Mouse (Mus musculus) cerebellum, adult 2 months (tissue): ENCODE data around the gene Gm28845. TPM values are rescaled to one million over a fixed set of nuclear protein-coding genes. Genes with fewer than 3 reads are reported as not detected.

Experiments used
- DNase-seq, 2 experiments: peaks; one replicate each; pipeline ENCODE4 v3.0.0; 2021
- H3K27ac ChIP-seq: fragments of 200-500 bp; 2 replicates; pipeline ENCODE4 v1.5.1; 2012; ENCODE audit warnings: low read length, control low read depth, inconsistent platforms; ENCODE audit not compliant: insufficient read depth
- H3K27me3 ChIP-seq: fragments of 200-500 bp; 2 replicates; pipeline ENCODE4 v1.6.1; 2012; ENCODE audit warnings: inconsistent platforms, mild to moderate bottlenecking, low read length, moderate library complexity; ENCODE audit not compliant: control insufficient read depth, insufficient read depth
- H3K4me1 ChIP-seq: fragments of 200-500 bp; 2 replicates; pipeline ENCODE4 v1.6.1; 2011; ENCODE audit warnings: low read length; ENCODE audit not compliant: control insufficient read depth, insufficient read depth
- H3K4me3 ChIP-seq: fragments of 200-500 bp; replicated peaks from 2 replicates; pipeline ENCODE3; 2011; ENCODE audit warnings: mild to moderate bottlenecking, low read depth, low read length, control low read depth; ENCODE audit not compliant: insufficient read depth
- CTCF ChIP-seq: fragments of 200-500 bp; IDR thresholded peaks from 2 replicates; pipeline ENCODE4 v1.5.1; 2011; ENCODE audit warnings: low read depth, mild to moderate bottlenecking, control low read depth, low read length, moderate library complexity, borderline replicate concordance; ENCODE audit not compliant: insufficient read depth
- POLR2A ChIP-seq: fragments of 200-500 bp; IDR thresholded peaks from 2 replicates; pipeline ENCODE4 v1.6.1; 2011; ENCODE audit warnings: low read length, control low read depth, borderline replicate concordance; ENCODE audit not compliant: insufficient read depth
- WGBS: fragments of 180-500 bp; shearing (Covaris S2); methylation state at CpG from one replicate; pipeline ENCODE4 v1.1.7; 2018; 5-methylcytosine and 5-hydroxymethylcytosine counted together
- polyA plus RNA-seq: library from polyadenylated mRNA; depleted of rRNA; stranded (reverse); fragments of >200 nt; gene quantifications from 2 replicates; pipeline ENCODE4 v1.2.3, GENCODE M21; 2012

Gm28845 gene
- polyA plus RNA-seq, 1 experiment, result 1.0 TPM

GRCm38 (mm10) chr1:65090370-65090769, 29.0 kb downstream of the Gm28845 start:
- no peak overlapping the region for H3K27ac ChIP-seq
- no peaks in the 10 kb centered on the region for H3K27me3 ChIP-seq
- DNase-seq, result no peak
- H3K4me1 ChIP-seq, result no peaks in the 10 kb centered on the region
- 77% methylated on average over 2 of the region's 2 CpGs for WGBS
- no peak overlapping the region for H3K4me3 ChIP-seq
- no peak for TF ChIP-seq POLR2A
- TF ChIP-seq CTCF, result no peak

DNA sequence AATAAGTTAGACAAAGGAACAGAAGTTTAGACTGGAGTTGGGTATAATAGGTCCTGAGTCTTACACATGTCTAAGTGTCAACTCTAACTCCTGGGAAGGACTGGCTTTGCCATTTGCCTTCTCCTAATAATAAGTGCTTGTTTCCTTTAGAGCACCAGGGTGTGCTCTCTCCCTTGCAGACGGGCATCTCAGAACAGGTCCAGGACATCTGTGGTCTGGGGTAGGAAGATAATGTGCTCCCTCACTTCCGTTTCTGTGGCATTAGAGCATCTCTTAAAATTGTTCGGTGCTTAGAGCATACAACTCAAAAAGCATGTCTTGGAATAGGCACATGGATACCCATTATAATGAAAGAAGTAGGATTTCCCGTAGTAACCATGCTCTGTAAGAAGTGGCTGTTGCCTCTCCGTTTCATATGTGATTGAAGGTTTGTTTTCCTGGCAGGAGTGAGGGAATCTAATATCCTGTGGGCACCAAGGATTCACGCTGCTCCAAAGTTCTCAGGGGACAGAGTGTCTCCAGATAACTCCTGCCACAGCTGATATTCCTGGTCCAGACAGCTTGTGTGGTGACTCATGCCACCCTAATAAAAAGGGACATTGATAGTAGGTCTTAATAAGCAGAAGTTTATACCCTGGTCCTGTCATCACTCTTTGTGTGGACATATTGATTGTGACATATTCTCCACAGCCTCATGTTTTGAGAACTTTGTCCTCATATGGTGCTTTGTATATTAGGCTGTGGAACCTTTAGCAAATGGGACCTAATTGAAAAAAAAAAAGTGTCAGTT, 30.6 kb downstream of the Gm28845 start:
- Histone ChIP-seq H3K27ac (no peak overlapping the region), H3K4me3 (no peak overlapping the region), H3K27me3 (no peaks in the 10 kb centered on the region), H3K4me1 (no peaks in the 10 kb centered on the region)
- DNase-seq, result no peak
- TF ChIP-seq CTCF, result no peak
- no peak for TF ChIP-seq POLR2A
- WGBS, result 76% methylated on average over 6 of the region's 6 CpGs

GRCm38 (mm10) chr1:65082188-65082587, 37.2 kb downstream of the Gm28845 start, which contains the start of gene Crygb:
Gene Crygb, minus strand, starts transcription at chr1:65082288.
- Histone ChIP-seq H3K4me1 (no peaks in the 10 kb centered on the region), H3K4me3 (no peak within 1 kb of the TSS)
- WGBS, result 47% methylated on average over 7 of the region's 7 CpGs

DNA sequence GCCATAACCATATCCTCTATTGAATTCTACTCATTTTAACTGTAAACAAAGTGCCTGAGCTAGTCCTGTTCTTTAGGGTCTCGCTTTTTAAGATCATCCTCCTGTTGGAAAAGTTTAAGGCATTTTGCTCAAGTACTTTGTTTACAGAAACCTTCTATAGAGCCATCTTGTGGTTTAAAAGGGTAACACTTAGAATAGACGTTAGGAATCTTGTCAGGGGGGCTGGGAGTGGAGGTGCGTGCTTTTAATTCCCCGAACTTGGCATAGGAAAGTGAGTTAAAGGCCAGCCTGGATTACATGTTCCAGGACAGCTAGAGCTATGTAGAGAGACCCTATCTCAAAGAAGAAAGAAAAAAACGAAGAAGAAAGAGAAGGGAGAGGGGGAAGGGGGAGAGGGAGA, 43.8 kb downstream of the Gm28845 start:
- no peak overlapping the region for H3K27ac ChIP-seq
- no peaks in the 10 kb centered on the region for H3K27me3 ChIP-seq
- no peak for DNase-seq
- TF ChIP-seq CTCF, result no peak
- no peak for TF ChIP-seq POLR2A
- no peaks in the 10 kb centered on the region for H3K4me1 ChIP-seq
- WGBS, result 11% methylated on average over 5 of the region's 5 CpGs
- H3K4me3 ChIP-seq, result no peak overlapping the region

More at GRCm38 (mm10) chr1:65082188-65082587, 37.2 kb downstream of the Gm28845 start, which contains the start of gene Crygb:
- no peak for DNase-seq
- Histone ChIP-seq H3K27ac (no peak within 1 kb of the TSS), H3K27me3 (no peaks in the 10 kb centered on the region)
- TF ChIP-seq CTCF (no peak), POLR2A (no peak)

DNA sequence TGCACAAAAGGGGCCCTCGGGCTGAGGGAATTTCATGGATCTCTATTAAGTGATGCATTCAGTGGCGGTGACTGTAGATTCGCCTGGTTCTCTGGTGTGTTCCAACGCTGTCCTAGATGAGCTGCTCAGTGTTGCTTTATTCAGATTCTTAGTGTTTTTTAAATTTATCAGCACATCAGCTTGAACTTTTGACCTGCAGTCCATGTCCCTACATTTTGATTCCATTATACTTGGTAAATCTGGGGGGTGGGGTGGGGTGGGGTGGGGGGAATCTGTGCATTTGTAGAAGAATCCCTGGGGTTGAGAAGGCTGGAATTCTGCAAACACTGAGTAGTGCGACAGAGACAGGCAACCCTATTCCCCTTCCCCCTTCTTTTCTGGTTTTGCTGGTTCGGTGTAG, 45.8 kb downstream of the Gm28845 start, which contains the start of gene Crygc:
Gene Crygc (minus strand): TSS at position 101 of the 400 bp plus-strand sequence.
- no peak for DNase-seq
- TF ChIP-seq POLR2A, result no peak
- no peak for TF ChIP-seq CTCF
- H3K27me3 ChIP-seq, result no peaks in the 10 kb centered on the region
- no peak within 1 kb of the TSS for H3K27ac ChIP-seq
- 63% methylated on average over 6 of the region's 6 CpGs for WGBS
- H3K4me1 ChIP-seq, result no peaks in the 10 kb centered on the region
- H3K4me3 ChIP-seq, result no peak within 1 kb of the TSS

DNA sequence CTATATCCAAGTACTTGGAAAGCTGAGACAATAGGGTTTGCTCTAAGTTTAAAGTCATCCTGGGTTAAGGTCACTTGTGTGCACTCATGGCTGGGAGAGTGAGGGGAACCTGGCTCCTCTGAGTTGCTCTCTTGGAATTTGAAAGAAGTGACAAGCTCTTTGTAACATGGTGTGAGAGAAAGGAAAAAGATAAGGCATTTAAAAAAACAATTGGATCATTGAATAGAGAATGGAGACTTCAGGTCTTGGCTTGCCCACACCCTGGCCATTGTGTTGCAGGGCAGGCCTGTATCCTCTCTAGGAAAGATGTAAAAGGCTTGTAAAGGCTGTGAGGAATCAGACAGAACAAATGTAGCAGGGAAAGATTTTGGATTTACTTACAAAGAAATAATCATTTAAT, 51.5 kb downstream of the Gm28845 start:
- no peaks in the 10 kb centered on the region; the same call in 1 of the 2 replicates for H3K4me1 ChIP-seq
- H3K4me3 ChIP-seq, result no peak overlapping the region
- H3K27ac ChIP-seq, result no peak overlapping the region
- DNase-seq, result no peak
- no peaks in the 10 kb centered on the region for H3K27me3 ChIP-seq
- no peak for TF ChIP-seq POLR2A
- TF ChIP-seq CTCF, result no peak

GRCm38 (mm10) chr1:65064201-65064600, 55.2 kb downstream of the Gm28845 start:
- Histone ChIP-seq H3K4me3 (no peak overlapping the region), H3K27me3 (no peaks in the 10 kb centered on the region), H3K4me1 (no peaks in the 10 kb centered on the region; the same call in 1 of the 2 replicates), H3K27ac (no peak overlapping the region)
- WGBS, result 26% methylated on average over 15 of the region's 15 CpGs
- TF ChIP-seq CTCF, result no peak
- TF ChIP-seq POLR2A, result no peak
- no peak for DNase-seq

DNA sequence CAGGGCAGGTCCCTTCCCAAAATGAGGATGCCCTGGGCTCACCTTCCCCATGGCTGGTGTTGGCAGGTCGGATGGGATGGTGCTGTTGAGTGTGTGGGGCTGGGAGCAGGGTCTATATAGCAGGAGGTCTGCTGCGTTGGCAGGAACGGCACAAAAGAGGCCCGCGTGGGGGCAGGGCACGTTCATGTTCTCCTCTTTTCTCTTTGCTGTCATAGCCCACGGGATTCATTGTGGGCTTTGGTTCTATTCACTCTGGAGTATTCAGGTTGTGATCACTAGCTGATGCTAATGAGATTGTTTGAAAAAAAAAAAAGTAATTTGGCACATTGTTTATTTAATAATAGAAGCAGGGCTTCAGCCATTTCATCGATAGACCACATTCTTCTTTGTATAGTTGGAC, 56.0 kb downstream of the Gm28845 start, which contains the start of gene Crygd:
Gene Crygd (minus strand): TSS at position 101 of the 400 bp plus-strand sequence.
- no peaks in the 10 kb centered on the region; the same call in 1 of the 2 replicates for H3K4me1 ChIP-seq
- whole genome bisulfite sequencing, result 62% methylated on average over 8 of the region's 8 CpGs
- DNase-seq, result no peak
- no peak for TF ChIP-seq CTCF
- TF ChIP-seq POLR2A, result no peak
- no peaks in the 10 kb centered on the region for H3K27me3 ChIP-seq
- no peak within 1 kb of the TSS for H3K4me3 ChIP-seq
- H3K27ac ChIP-seq, result no peak within 1 kb of the TSS

- no peak for TF ChIP-seq CTCF
- TF ChIP-seq POLR2A, result no peak
- WGBS, result 45% methylated on average over 2 of the region's 2 CpGs
- H3K4me1 ChIP-seq, result peaks cover 4% of the 10 kb centered on the region; the same call in 1 of the 2 replicates
- H3K27me3 ChIP-seq, result no peaks in the 10 kb centered on the region
- H3K27ac ChIP-seq, result no peak overlapping the region
- no peak overlapping the region for H3K4me3 ChIP-seq
- no peak for DNase-seq
These were observed 67.2 kb downstream of the Gm28845 start for GRCm38 (mm10) chr1:65052140-65052539.
